Mouse (Mus musculus) fibroblast of lung, adult 2 months (primary cell): ENCODE measurements at regions not wholly inside any gene's neighbourhood (a gene's known extent, or its start where the extent isn't known, plus 50 kb on each side); places are given as distances from the start of the nearest gene placed in this dataset.
"Not testable (repeated sequence)": the region's sequence is repeated elsewhere in the genome, so short reads cannot be mapped to it uniquely, and the experiment has no call there.

Source experiments
- DNase-seq: peaks from one replicate; pipeline ENCODE4 v3.0.0-alpha.2; 2011; ENCODE audit warnings: low read depth

DNA sequence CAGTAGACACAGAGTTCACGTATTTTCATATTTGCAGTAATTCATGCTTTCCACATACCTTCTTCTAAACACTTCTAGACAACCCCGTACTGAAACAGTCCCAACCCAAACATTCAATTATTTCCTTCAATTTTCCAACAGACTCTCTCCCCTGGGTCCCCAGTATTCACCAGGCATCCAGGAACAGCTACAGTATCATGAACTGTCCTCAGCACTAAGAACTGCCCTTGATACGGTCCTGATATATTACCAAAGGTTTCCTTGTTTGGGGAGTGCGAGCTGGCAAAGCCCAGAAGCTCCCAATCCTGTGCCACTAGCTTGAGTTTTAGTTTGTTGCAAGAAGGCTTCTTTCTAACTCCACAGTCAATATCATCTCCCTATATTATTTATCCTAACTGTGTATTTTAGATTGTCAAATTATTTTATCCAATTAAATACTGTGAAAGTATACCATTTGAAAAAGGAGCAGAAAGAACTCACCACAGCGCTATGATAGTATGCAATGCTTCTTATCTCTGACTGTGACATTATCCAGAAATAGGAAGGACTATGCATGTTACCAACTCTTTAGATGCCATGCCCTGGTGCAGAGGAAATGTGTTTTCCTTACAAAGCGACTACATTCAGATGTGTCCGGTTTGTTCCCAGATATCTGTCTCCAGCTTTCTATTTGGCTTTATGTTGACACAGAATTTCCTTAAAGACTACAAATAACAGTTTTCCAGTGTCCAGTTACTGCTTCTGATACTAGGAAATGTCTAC, 754.6 kb upstream of the Intu start:
- no peak for DNase-seq

DNA sequence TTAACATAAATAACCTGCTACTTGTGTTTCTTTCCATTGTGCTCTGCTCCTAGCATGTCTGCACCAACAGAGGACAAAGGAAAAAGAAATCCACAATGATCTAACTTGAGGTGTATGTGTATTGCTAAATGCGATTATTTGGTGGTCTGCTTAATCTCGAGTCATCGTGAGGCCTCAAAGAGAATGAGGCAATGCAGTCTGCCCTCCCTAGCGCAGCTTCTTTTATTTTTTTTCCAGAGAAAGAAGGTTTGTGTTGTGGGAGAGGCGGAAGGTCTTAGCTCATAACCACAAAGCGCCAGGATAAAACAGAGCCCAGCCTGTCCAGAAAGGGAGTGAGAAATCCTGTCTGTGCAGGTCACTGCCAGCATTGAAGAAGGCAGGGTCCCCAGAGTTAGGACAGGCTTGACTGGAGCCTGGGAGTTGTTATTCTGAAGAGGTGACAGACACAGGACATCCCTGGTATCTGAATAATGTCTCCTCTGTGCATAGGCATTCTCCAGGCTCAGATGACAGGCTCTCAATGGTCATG, 751.3 kb upstream of the Intu start:
- DNase-seq, result no peak

DNA sequence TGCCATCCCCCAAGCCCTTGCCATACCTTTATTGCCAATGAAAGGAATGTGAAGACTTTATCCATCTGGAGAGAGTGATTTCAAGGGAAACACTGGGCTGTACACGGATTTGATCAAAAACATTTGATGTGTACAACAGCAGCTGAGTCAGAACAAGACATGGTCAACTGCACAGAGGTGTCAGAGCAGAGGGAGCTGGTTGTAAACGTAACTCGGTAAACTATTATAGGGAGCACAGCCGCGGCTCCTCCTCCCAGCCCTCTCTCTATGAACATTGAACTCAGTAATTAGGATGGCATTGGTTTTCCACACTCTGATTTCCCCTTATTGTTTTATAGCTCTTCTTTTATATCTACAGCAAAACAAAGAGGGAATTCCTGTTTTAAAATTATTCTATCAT, 750.8 kb upstream of the Intu start:
- no peak for DNase-seq

DNA sequence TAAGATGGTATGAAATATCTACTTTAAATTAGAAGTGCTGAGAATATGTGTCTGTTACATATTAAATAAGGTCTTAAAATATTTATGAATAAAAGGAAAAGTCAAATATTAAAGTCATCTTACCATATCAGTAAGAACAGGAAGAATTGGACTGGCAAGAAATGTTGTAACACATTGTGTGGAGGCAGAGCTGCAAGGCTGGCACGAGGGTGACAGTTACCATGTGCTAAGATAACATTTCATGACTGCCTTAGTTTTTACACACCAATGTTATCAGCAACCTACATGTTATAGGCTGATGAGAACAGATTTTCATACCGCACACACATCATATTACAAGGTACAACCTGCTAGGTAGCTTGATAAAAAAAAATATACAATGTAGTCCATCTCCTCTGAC, 746.2 kb upstream of the Intu start:
- no peak for DNase-seq

DNA sequence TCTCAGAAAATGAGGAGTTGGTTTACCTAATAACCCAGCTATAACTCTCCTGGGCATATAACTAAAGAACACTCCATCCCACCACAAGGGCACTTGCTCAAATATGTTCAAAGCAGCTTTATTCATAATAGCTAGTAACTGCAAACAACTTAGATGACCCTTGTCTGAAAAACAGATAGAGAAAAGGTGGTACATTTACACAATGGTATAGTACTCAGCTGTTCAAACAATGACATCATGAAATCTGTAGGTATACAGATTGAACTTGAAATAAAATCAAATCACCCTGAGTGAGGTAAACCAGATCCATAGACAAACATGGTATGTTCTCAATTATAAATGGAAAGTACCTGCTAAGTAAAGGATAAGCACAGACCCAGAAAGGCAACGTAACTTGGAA, 721.5 kb upstream of the Intu start:
- no peak for DNase-seq

DNA sequence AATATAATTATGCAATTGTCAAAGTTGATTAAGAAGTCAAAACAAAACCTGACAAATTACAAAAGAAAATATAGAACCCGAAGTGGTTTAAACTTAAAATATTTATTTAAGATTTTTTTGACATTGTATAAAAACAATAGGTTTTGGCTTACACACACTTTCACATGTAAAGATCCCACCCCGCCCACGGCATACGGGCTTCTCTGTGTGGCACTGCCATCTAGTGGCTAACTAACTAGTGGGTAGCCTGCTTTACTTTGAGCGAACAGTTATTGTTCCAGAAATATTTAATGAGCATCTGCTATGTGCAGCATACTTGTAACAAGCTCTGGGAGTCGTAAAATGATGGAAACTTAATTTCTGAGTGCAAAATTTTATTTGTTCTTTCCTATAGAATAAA, 716.3 kb upstream of the Intu start:
- peak; percentile 26 for DNase-seq

DNA sequence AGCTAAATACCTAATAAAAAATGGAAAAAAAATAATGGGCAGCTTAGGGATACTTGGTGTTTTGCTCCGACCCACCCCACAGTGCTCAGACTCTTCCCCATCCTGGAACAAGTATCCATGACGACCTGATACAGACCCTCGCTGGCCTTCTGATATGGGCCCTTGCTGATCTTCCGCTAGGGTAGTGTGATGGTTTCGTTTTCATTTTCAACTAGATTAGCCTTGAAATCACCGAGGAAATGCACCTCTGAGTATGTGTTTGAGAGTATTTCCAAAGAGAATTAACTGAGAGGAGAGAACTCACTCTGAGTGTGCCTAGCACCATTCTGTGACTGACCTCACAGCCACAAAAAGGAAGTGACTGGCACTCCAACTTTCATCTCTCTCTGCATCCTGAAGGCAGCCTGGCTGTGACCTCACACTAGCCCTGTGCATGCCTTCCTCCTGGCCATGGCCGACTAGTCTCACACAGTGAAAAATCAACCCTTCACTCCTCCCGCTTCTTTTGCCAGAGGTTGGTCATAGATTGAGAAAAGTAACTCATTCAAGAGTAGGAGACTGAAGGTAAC, 700.5 kb upstream of the Intu start:
- no peak for DNase-seq

DNA sequence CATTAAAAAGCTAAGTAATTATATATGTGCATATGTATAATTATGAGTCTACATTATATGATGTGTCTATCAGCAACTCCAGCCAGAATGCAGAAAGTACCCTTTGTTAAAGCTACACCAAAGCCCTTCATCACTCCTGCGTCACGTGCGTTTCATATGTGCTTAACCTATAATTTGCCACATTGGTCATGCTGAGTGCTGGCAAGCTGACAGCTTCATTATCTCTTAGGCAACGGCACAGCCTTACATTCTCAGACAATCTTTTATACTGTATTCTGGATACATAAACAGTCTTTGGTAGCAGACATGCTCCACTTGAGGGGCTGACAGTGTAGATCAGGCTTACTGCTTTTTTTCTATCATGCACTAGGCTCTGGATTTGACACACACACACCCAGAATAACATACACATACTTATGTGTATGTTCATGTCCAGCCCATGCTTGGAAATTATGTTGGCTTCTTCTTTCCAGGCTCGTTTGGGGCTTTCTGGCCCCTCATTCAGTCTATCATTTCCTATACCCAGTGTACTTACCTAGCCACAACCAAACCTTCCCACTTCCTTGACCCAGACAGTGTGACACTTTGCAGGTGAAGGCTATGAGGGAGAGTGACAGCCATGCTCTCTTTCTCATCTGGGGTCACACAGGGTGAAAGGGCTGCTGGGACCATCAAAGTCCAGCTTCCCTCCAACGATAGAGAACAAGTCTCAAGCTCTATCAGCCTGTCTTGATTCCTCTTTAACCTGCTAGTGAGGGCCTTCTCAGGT, 692.5 kb upstream of the Intu start:
- no peak for DNase-seq

DNA sequence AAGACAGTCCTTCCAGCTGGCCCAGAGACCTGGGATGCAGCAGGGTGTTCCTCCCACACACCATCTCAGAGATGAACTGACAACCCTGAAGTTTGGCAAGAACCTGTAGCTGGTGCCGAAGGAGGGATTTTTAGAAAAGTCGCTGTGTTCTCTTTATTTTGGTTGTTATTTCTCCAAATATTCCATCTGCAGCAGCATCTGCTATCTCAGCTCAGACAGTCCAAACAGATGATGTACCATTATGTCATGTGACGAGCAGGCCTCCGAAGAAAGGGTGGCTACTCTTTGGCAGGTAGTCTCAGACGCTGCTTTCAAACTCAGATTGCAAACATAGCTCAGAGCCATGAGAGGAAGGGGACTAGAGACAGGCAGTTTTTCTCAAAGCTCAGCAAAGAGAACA, 690.1 kb upstream of the Intu start:
- DNase-seq, result no peak

DNA sequence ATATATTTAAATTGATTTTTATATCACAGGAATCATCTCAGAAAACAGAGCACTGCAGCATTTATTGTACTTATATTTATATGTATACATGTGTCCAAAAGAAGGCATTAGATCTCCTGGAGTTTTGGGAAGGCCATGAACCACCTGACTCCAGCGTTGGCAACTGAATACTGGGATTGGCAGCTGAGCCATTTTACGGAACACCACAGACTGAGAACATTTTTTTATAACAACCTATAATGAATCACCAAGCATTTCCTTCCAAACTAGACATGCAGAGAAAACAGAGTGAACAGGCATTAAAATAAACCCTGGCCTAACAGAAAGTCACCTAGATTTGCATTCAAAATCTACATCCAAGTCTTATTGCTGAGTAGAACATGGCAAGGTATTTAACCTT, 686.0 kb upstream of the Intu start:
- peak; percentile 46 for DNase-seq

DNA sequence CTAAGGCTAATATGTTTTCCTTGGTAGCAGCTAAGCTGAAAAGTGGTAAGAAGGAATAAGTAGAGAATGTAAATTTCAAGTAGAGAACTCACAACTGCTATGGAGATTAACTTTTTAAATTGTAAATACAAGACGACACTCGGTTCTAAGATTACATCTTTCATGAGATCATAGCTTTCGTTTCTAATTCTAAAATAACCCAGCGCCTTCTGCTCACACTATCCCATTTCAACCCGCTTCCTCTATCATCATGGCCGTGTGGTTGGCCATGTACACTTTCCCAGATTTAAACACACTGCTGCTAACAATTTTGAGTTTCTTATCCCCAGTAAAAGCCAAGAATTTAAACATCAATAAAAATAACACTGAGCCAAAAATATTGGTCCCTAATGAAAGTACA, 682.3 kb upstream of the Intu start:
- DNase-seq, result no peak

DNA sequence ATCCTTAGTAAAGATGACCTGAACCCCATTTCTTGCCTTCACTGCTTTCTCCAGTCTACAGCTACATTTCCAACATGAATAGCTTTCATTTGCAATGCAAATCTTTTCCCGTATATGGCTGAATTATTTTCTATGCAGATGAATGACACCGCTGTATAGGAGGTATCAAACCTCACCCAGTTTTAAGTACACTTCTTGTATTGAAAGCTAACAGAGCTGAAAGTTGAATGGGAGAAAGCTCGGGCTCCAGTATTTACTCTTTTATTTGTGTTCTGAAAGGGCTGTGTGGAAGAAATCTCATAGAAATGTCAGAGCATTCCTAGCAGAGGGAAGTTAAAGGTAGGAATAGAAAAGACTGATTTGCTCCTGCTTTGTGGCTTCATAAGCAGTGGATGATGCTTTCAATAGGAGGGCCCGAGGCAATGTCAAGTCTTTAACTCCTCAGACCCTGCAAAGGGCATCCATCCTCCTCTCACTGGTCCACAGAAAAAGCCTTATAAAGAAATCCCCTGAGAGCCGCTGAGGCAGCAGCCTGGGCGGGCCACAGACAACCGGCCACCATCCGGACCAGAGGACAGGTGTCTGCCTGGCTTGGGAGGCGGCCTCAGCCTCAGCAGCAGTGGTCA, 673.8 kb upstream of the Intu start:
- no peak for DNase-seq

DNA sequence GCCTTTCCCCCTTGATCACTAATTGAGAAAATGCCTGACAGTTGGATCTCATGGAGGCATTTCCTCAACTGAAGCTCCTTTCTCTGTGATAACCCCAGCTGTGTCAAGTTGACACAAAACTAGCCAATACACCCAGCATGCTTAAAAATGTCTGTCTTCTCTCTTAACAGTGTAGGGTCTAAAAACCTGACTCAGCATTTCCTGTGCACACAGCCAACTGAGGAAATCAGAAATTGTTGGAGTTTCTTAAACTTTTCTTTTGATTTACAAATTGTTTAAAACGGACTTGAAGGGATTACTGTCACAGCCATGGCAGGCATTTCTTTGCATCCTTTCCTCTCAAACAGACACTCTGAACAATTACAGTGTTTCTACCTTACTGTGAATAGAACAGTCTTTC, 655.0 kb upstream of the Intu start:
- DNase-seq, result not testable (repeated sequence)

DNA sequence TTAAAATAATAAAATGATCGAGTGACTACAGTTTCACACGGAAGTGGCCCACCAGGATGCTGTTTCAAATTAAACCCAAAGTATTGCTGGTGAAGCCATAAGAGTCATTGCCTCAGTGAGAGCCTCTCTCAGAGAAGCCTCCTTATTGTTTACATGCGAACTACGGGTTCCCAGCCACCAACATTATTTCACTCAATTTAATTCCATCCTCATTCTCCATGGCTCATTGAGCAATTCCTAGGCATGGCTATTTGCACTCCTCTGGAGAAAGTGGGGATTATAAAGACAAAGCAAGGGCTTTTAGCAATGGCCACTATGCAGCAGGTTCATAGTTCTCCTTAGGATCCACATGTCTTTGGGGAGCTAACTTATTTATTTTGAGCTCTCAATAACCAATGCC, 646.7 kb upstream of the Intu start:
- no peak for DNase-seq

DNA sequence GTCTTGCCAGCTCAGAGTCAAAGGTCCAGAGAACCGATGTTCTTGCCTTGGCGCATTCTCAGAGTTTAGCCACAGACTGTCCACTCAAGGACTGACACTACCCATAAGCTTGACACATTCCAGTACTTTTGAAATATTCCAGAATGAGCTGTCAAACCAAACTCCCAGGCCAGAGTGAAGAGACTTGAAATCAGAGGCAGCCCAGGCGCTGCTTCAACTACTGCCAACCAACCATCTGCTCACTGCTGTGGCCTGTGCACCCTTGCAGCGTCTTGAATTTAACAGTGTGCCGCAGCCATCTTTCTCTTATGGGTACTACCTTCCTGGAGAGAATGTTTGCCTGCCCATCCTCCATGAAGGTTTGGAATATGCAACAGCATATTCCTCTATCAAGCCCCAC, 642.7 kb upstream of the Intu start:
- no peak for DNase-seq

DNA sequence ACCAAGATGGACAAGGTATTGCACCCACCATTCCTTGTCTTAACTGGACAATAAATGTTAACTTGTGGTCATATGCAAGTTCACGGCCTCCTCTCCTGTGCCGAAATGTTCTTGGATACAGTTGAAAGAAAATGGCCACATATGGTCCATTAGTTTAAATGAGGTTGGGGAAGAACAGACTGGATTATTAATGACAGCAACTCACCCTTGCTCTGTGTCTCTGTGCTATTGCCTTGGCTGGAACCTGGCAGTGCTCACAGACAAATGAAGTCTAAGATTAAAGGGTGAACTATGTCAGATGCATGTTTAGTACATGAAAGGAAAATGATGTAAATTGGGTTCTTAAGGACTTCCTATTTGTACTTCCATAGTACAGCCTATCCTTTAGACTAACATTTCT, 641.9 kb upstream of the Intu start:
- no peak for DNase-seq

DNA sequence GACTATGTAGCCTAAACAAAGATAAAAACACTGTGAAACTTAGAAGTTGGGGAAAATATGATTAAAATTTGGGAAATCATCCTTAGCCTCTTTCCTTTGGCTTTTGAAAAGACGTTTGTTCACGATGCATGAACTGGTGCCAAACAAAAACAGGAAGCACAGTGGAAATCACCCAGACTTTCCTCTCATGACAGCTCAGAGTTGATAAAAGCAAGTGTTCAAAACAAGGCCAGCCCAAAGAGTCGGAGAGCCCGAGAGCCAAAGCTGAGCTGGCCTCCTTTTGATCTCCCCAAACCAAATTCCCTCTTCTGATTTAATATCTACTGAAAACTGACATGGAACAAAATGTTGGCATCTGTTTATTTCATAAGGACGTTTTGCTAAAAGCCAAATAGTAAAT, 632.1 kb upstream of the Intu start:
- no peak for DNase-seq

DNA sequence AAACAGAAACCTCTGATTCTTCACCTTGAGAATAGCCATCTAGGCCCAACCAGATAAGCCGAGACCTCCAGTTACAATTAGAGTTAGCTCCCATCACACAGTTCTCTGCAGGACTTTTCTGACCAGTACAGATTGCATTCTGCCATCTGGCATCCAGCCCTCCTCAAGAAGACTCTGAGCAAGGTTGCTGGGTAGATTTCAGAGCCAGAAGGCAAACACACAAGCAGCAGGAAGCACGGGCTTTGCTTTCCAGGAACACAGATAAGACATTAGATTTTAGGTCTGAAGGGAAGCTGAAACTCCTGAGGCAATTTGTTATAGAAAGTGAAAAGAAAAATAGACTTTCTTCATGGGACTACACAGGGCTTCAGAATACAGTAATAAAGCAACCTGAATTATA, 630.9 kb upstream of the Intu start:
- DNase-seq, result no peak

DNA sequence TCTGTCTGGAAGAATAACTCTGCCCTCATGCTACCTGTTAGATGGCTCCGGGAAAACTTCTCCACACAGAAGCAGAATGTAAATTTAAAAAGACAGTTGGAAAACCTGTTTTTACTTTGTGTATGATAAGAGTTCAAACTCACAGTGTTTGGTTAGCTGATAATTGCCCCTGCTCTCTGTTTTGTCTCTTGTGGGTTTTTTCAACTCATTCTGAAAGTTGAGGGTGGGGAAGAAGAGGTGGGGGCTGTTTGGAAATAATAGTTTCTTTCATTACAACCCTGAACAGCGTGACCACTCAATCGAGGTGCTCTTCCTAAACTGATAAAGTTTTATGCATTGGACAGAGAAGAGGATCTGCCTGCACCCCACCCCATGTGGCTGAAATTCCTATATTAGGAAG, 626.7 kb upstream of the Intu start:
- no peak for DNase-seq

DNA sequence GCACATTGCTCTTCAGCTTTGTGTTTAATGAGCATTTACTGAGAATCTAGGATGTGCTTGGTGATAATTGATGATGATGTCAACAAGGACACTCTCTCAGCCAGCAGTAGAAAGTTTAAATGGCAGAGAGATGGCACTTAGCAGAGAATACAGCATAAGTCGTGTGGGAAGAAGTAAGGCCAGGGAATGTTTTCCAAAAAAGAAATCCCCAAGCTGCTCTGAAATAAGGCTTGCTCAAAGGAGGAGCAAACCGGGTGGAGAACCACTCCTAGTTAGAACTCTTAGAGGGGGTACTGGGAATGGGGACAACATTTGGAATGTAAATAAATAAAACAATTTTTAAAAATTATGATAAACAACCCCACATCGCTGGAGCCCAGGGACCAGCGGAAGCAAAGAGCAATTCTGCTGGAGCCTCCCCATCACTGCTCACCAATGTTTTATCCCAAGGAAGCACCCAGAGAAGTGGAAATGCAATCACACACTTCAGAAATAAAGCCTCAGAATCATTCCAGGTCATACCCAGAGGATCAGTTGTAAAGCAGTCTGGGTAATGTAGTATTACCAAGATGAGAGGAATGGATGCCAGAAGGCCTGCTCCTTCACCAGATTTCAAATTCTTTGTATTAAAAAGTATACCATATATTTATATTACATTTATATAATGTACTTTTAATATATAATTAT, 622.3 kb upstream of the Intu start:
- no peak for DNase-seq

DNA sequence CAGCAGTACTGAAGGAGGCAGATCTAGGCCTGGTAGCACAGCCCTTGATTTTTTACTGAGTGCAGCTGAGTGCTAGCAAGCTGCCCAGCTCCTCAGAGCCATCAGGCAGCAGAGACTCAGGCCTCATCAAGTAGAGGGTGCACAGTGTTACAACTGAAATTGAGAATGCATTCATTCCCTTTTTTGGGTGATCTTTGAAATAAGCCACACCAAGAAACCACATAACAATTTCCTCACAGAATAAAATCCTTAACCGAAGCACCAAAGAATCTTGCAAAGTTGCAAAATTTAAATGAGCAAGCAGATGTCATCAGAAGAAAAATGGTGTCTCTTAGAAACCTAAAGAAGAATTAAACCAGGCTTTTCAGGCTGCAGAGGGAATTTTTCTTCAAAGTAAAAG, 621.4 kb upstream of the Intu start:
- no peak for DNase-seq

DNA sequence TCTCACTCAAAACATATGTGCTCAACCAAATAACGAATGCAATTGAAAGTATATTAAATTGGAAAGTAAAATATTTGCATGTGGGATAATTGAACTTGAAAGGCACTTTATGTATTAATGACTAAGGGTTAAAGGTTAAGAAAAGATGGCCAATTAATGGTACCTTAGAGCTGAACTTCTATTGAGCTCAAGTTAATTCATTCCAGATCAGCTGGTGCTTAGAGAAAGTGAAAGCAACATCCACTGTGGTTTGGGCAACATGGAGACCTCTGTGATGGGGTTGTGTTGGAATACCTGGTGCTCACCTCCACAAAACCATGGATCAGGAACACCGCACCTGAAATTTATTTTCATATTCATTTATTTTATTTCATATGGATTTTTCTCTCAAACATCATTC, 612.5 kb upstream of the Intu start:
- DNase-seq, result no peak
